Mouse (Mus musculus): Measurements from ENCODE around the gene Rftn2. TPM values are rescaled to one million over a fixed set of nuclear protein-coding genes. Genes with fewer than 3 reads are reported as not detected.
A peak's percentile ranks its signal among the peaks of the same experiment; 100 is the strongest.

The Rftn2 gene
- polyA plus RNA-seq, 1 experiment from 2014 or later = 9.7 TPM

DNA sequence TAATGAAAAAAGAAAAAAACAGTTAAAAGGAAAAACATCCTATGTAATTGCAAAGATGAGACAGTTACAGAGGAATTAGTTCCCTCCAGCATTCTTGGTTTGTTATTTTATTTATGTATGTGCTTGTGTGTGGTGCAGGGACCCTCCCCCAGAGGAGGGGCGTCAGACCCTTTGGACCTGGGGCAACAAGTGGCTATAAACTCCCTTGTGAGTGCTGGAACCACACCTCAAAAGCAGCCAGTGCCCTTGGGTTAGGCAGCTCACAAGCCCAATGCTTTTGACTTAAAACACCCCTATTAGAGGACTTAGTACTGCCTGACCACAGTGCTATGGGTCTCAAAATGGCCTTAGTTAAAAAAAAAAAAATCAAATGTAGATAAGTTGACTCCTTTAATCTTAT is 794 bp upstream of the Rftn2 start:
- no peak overlapping the region for H3K4me3 ChIP-seq (replicated peaks)
- H3K4me2 ChIP-seq = no peak overlapping the region

DNA sequence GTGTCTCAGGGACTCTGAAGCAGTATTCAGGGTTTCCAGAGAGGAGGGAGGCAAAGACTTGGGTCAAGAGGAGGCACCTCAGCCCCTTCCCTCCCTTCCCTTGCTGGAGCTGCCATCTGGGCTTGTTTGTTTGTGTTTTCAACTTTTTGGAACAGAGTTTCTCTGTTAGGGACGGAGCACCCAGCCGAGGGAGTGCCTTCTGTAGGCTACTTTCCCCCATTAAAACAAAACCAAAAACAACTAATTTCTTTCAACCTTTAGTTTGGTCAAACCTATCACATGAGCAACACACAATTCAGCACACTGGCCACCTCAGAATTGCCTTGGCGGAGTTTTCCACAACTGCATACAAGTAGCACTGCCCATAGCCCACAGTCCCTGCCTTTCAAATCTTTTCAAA is 1.2 kb downstream of the Rftn2 start:
- Histone ChIP-seq H3K36me3 (no peaks in the 10 kb centered on the region), H3K4me1 (peaks cover 6% of the 10 kb centered on the region), H3K27ac (replicated peaks) (peak overlapping the region; percentile 58; the same call in 1 of the 2 replicates), H3K9ac (replicated peaks) (no peak overlapping the region), H3K9me3 (replicated peaks) (no peaks in the 10 kb centered on the region), H3K4me2 (peak overlapping the region; percentile 66), H3K4me3 (replicated peaks) (peak overlapping the region; percentile 31), H3K27me3 (replicated peaks) (no peaks in the 10 kb centered on the region)
- WGBS = 33% methylated on average over 3 of the region's 3 CpGs
- peak; percentile 29; the same call in 1 of the 2 replicates for ATAC-seq (ENCODE audit: low FRiP score)

More for the DNA sequence above, 794 bp upstream of the Rftn2 start:
- H3K9ac ChIP-seq (replicated peaks) = no peak overlapping the region
- no peak overlapping the region for H3K27ac ChIP-seq (replicated peaks)
- H3K27me3 ChIP-seq (replicated peaks) = no peaks in the 10 kb centered on the region
- 15% methylated on average over 1 of the region's 1 CpGs for WGBS
- peaks cover 6% of the 10 kb centered on the region for H3K4me1 ChIP-seq
- no peaks in the 10 kb centered on the region for H3K36me3 ChIP-seq
- H3K9me3 ChIP-seq (replicated peaks) = no peaks in the 10 kb centered on the region
- ATAC-seq (ENCODE audit: low FRiP score) = no peak

- Histone ChIP-seq H3K36me3 (no peaks in the 10 kb centered on the region), H3K4me1 (peaks cover 6% of the 10 kb centered on the region), H3K4me2 (peak overlapping the region; percentile 66), H3K9me3 (replicated peaks) (no peaks in the 10 kb centered on the region), H3K27ac (replicated peaks) (no peak overlapping the region), H3K4me3 (replicated peaks) (peak overlapping the region; percentile 31), H3K9ac (replicated peaks) (peak overlapping the region; percentile 28), H3K27me3 (replicated peaks) (no peaks in the 10 kb centered on the region)
- peak; percentile 71 for ATAC-seq (ENCODE audit: low FRiP score)
- 46% methylated on average over 11 of the region's 11 CpGs for WGBS
Measured at GRCm38 (mm10) chr1:55224111-55224510, 2.5 kb downstream of the Rftn2 start.

GRCm38 (mm10) chr1:55223026-55223425 is 3.6 kb downstream of the Rftn2 start:
- WGBS = 91% methylated on average over 7 of the region's 7 CpGs
- H3K27me3 ChIP-seq (replicated peaks) = no peaks in the 10 kb centered on the region
- no peaks in the 10 kb centered on the region for H3K9me3 ChIP-seq (replicated peaks)
- H3K36me3 ChIP-seq = no peaks in the 10 kb centered on the region
- H3K27ac ChIP-seq (replicated peaks) = 0 out of 2 replicates have a peak overlapping the region, but pooled peaks have one; percentile 3
- no peak for ATAC-seq (ENCODE audit: low FRiP score)
- H3K4me3 ChIP-seq (replicated peaks) = no peak overlapping the region
- peaks cover 6% of the 10 kb centered on the region for H3K4me1 ChIP-seq
- no peak overlapping the region for H3K9ac ChIP-seq (replicated peaks)
- H3K4me2 ChIP-seq = no peak overlapping the region

GRCm38 (mm10) chr1:55221352-55221751 is 5.2 kb downstream of the Rftn2 start:
- Histone ChIP-seq H3K4me1 (peaks cover 5% of the 10 kb centered on the region), H3K4me2 (no peak overlapping the region), H3K27ac (replicated peaks) (0 out of 2 replicates have a peak overlapping the region, but pooled peaks have one; percentile 20), H3K9ac (replicated peaks) (no peak overlapping the region), H3K27me3 (replicated peaks) (no peaks in the 10 kb centered on the region), H3K9me3 (replicated peaks) (no peaks in the 10 kb centered on the region), H3K36me3 (no peaks in the 10 kb centered on the region), H3K4me3 (replicated peaks) (no peak overlapping the region)
- 70% methylated on average over 4 of the region's 4 CpGs for WGBS
- ATAC-seq (ENCODE audit: low FRiP score) = no peak

- H3K4me2 ChIP-seq = no peak overlapping the region
- H3K27ac ChIP-seq (replicated peaks) = no peak overlapping the region
- H3K4me1 ChIP-seq = no peaks in the 10 kb centered on the region; the same call in 1 of the 2 replicates
- WGBS = 55% methylated on average over 2 of the region's 2 CpGs
- ATAC-seq (ENCODE audit: low FRiP score) = no peak
- H3K4me3 ChIP-seq (replicated peaks) = no peak overlapping the region
- H3K36me3 ChIP-seq = no peaks in the 10 kb centered on the region
- H3K9ac ChIP-seq (replicated peaks) = no peak overlapping the region
- no peaks in the 10 kb centered on the region for H3K9me3 ChIP-seq (replicated peaks)
- H3K27me3 ChIP-seq (replicated peaks) = no peaks in the 10 kb centered on the region
Measured at GRCm38 (mm10) chr1:55217191-55217590, 9.4 kb downstream of the Rftn2 start.

GRCm38 (mm10) chr1:55215185-55215813 is 11.3 kb downstream of the Rftn2 start:
- ATAC-seq (ENCODE audit: low FRiP score) = no peak
- Histone ChIP-seq H3K27me3 (replicated peaks) (no peaks in the 10 kb centered on the region), H3K4me2 (no peak overlapping the region), H3K4me3 (replicated peaks) (no peak overlapping the region), H3K4me1 (no peaks in the 10 kb centered on the region), H3K9me3 (replicated peaks) (no peaks in the 10 kb centered on the region), H3K9ac (replicated peaks) (no peak overlapping the region), H3K36me3 (no peaks in the 10 kb centered on the region), H3K27ac (replicated peaks) (no peak overlapping the region)
- WGBS = 62% methylated on average over 11 of the region's 11 CpGs

DNA sequence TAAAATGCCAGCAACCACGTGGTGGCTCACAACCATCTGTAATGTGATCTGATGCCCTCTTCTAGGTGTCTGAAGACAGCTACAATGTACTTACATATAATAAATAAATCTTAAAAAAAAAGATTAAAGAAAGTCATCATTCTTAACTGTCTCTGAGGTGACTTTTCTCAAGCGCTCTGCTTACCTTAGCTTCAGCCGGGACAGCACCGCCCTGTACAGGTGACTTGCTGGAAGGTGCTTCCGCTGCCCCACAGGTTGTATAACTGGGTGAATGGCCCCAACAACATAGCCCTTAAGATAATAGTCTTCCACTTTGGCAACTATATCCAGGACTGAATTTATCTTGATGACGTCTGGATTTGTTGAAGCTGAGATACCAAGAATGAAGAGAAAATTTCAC is 12.6 kb downstream of the Rftn2 start:
- no peak overlapping the region for H3K9ac ChIP-seq (replicated peaks)
- no peak overlapping the region for H3K27ac ChIP-seq (replicated peaks)
- WGBS = 92% methylated on average over 6 of the region's 6 CpGs
- H3K4me3 ChIP-seq (replicated peaks) = no peak overlapping the region
- no peaks in the 10 kb centered on the region for H3K4me1 ChIP-seq
- H3K4me2 ChIP-seq = no peak overlapping the region
- no peaks in the 10 kb centered on the region for H3K9me3 ChIP-seq (replicated peaks)
- no peak for ATAC-seq (ENCODE audit: low FRiP score)
- H3K27me3 ChIP-seq (replicated peaks) = no peaks in the 10 kb centered on the region
- no peaks in the 10 kb centered on the region for H3K36me3 ChIP-seq

DNA sequence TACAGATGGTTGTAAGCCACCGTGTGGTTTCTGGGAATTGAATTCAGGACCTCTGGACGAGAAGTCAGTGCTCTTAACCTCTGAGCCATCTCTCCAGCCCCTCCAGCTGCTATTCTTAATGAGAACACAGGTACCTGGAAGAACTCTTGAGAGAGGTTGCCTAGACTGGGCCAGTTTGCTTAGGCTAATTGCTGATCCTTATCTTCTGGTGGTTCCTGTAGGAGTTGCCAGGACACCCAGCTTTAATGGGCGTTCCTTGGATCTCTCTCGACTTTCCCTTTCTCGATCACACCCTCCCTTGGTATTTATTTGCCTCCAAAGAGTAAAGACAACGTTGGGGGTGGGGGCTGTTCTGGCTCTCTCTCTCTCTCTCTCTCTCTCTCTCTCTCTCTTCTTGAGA is 13.1 kb downstream of the Rftn2 start:
- Histone ChIP-seq H3K4me1 (no peaks in the 10 kb centered on the region), H3K36me3 (no peaks in the 10 kb centered on the region), H3K4me2 (no peak overlapping the region), H3K4me3 (replicated peaks) (no peak overlapping the region), H3K9me3 (replicated peaks) (no peaks in the 10 kb centered on the region), H3K9ac (replicated peaks) (no peak overlapping the region), H3K27me3 (replicated peaks) (no peaks in the 10 kb centered on the region), H3K27ac (replicated peaks) (no peak overlapping the region)
- ATAC-seq (ENCODE audit: low FRiP score) = no peak
- WGBS = 76% methylated on average over 6 of the region's 6 CpGs

DNA sequence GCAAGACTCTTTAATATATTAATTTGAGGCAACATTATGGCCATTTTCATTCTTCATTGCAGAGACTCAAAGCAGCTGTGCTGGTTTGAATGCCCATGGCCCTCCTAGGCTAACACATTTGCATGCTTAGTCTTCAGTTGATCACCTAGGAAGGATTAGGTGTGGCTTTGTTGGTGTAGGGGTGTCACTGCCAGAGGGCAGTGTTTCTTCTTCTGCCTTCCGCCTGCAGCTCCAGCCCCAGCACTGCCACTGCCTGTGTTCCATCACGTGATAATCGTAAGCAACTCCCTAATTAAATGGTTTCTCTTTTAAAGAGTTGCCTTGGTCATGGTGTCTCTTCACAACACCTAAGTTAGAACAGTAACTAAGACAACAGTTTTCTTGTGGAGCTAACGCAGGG is 13.8 kb downstream of the Rftn2 start:
- Histone ChIP-seq H3K27me3 (replicated peaks) (no peaks in the 10 kb centered on the region), H3K9ac (replicated peaks) (no peak overlapping the region), H3K4me2 (no peak overlapping the region), H3K4me3 (replicated peaks) (no peak overlapping the region), H3K27ac (replicated peaks) (no peak overlapping the region), H3K9me3 (replicated peaks) (no peaks in the 10 kb centered on the region), H3K4me1 (no peaks in the 10 kb centered on the region), H3K36me3 (no peaks in the 10 kb centered on the region)
- ATAC-seq (ENCODE audit: low FRiP score) = no peak
- WGBS = 78% methylated on average over 4 of the region's 4 CpGs

- no peak overlapping the region for H3K4me2 ChIP-seq
- H3K4me3 ChIP-seq (replicated peaks) = no peak overlapping the region
- H3K4me1 ChIP-seq = no peaks in the 10 kb centered on the region
- H3K9me3 ChIP-seq (replicated peaks) = no peaks in the 10 kb centered on the region
- 84% methylated on average over 8 of the region's 8 CpGs for WGBS
- H3K27ac ChIP-seq (replicated peaks) = no peak overlapping the region
- no peak overlapping the region for H3K9ac ChIP-seq (replicated peaks)
- no peaks in the 10 kb centered on the region for H3K27me3 ChIP-seq (replicated peaks)
- no peak for ATAC-seq (ENCODE audit: low FRiP score)
- no peaks in the 10 kb centered on the region for H3K36me3 ChIP-seq
Measured at GRCm38 (mm10) chr1:55211081-55211480, 15.5 kb downstream of the Rftn2 start.

GRCm38 (mm10) chr1:55210202-55210965 is 16.2 kb downstream of the Rftn2 start:
- no peaks in the 10 kb centered on the region for H3K9me3 ChIP-seq (replicated peaks)
- ATAC-seq (ENCODE audit: low FRiP score) = no peak
- H3K9ac ChIP-seq (replicated peaks) = no peak overlapping the region
- no peak overlapping the region for H3K27ac ChIP-seq (replicated peaks)
- H3K4me3 ChIP-seq (replicated peaks) = no peak overlapping the region
- H3K4me2 ChIP-seq = no peak overlapping the region
- H3K4me1 ChIP-seq = no peaks in the 10 kb centered on the region
- 65% methylated on average over 12 of the region's 12 CpGs for WGBS
- no peaks in the 10 kb centered on the region for H3K27me3 ChIP-seq (replicated peaks)
- no peaks in the 10 kb centered on the region for H3K36me3 ChIP-seq

Data from neural tube, embryonic 15.5 days (tissue).